Mouse (Mus musculus) ovary, postnatal 14 days (tissue): Measurements from ENCODE around the gene Gm11042.

Experiments used
- DNase-seq: peaks from one replicate; pipeline ENCODE4 v3.0.0; 2022; ENCODE audit warnings: low spot score

Gm11042 gene

GRCm38 (mm10) chr12:74316344-74316973, at the start of gene Gm11042:
Gm11042 (minus strand) TSS chr12:74316394.
- DNase-seq = no peak

- DNase-seq = no peak
Measured at GRCm38 (mm10) chr12:74364477-74364876, 48.3 kb upstream of the Gm11042 start.

DNA sequence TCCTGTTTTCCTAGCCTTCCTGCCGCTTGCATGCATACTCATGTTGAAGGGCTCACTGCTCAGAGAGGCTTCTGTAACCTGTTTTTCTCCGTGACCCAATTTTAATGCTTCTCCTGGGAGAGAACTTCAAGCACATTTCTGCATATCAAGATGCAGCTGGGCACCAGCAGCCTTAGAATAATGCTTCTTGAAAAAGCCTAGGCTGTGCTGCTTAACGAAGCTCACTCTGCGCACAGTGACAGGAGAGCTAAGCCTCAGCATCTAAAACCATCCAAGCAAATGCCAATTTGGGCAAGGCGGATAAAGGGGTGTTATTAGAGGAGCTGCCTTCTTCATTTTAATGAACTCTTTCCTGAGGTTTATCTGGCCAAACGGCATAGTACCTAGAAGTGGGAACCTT, 46.9 kb upstream of the Gm11042 start:
- no peak for DNase-seq

- DNase-seq = no peak
Measured at GRCm38 (mm10) chr12:74362453-74362852, 46.3 kb upstream of the Gm11042 start.

DNA sequence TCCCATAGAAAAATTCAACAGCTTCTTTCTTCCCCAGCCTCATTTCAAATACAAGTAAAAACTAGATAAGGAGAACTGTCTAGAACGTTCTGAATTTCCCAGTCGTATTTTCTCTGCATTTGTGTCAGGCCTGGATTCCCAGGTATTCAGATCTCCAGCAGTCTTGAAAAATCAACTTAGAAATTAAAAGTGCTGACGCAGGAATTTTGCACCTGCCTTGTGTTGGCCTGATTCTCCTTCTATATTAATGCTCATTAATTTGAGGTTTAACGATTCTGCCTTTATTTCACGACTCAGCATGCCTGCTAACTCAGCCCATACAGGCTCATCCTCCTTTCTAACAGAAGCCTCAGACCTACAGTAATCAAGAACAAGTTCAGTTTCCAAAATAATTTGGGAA, 43.6 kb upstream of the Gm11042 start:
- DNase-seq = no peak

DNA sequence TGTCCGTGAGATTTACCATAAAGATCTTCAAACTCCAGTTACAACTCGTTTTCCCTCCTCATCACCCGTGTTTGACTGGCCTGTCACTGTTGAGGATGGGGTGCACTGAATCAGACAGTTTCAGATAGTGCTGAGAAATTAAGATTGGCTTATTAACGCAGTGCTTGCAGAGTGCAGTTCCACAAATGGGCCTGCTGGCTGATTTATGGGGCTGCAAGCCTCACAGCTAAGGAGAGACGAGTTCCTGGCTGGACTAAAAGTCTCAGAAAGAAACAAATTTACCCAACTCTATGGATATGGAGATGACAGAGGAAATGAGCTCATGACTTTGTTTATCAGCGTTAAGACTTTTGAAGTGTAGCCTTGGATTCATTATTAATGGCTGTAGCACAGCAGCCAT, 41.6 kb upstream of the Gm11042 start:
- DNase-seq = no peak

DNA sequence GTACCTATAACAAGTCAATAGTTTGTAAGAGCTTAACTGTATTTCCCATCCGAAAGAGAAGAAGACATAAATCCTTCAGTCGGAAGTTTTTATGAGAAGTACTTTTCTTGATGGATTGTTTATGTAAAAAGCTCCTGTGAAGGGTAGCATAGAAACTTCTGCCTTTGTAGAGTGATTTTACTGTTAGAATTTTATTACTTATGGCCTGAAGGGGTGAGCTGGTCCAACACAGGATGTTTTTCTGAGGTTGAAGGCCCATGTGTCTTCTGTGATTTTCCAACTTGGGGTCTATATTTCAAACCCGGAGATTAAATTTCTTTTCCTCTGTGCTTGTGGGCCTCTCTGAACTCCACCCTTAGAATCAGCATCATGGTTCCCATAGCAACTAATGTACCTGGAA, 26.5 kb upstream of the Gm11042 start:
- DNase-seq = no peak

GRCm38 (mm10) chr12:74340070-74340469, 23.9 kb upstream of the Gm11042 start:
- no peak for DNase-seq

GRCm38 (mm10) chr12:74333706-74334105, 17.5 kb upstream of the Gm11042 start:
- no peak for DNase-seq

- peak; percentile 66 for DNase-seq
Measured at GRCm38 (mm10) chr12:74333016-74333415, 16.8 kb upstream of the Gm11042 start.

DNA sequence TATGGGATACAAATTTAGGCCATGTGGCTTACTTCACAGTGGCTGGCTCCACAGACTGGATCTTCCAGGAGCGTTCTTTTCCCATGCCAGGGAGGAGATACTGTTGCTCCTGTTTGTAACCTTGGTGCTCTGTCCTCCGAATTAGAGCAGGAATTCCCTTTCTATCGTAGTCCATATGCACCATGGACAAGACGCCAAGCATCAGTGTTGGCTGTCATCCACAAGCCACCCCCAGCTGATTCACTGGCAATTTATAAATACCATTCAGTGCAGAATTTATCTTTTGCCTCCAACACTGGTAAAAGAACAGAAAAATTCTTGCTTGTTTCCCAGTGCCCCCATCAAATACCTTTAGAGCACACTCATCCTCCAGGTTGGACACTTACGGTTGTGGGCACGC, 13.6 kb upstream of the Gm11042 start:
- no peak for DNase-seq

DNA sequence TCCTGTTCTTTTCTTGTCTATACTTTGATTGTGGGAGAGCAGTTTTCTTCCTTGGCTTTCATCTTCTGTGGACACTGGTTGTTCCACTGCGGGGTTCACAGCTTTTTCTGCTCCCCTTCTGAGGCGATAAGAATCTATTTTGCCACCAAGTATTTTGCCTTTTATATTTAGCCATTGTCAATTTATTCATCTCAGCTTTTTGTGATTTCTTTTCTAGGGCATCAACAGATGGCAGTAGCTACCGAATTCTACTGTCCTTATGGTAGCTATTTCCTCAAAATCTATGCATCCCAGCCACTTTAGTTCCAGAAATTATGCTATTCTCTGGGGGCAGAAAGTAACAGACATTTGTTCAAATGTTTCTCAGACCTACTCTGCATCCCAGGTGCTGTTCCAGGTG, 10.4 kb upstream of the Gm11042 start:
- DNase-seq = no peak

GRCm38 (mm10) chr12:74321981-74322380, 5.8 kb upstream of the Gm11042 start:
- DNase-seq = no peak

DNA sequence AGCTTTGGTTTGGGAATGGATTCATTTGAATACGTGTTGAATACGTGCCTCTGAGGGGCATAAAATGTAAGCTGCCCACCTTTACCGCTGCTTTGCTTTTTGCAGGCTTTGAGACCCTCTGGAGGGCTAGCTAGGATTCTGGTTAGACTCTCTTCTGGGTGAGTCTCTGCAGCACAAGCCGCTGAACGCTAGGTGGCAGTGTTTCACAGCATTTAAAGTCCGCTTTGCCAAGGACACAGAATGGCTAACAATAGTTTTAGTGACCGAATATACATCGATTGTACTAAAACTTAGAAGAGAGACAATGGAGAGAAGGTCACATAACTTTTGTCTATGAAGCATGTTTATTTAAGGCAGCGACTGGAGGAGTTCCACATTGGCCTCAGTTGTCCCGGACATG, 4.1 kb upstream of the Gm11042 start:
- peak; percentile 69 for DNase-seq

DNA sequence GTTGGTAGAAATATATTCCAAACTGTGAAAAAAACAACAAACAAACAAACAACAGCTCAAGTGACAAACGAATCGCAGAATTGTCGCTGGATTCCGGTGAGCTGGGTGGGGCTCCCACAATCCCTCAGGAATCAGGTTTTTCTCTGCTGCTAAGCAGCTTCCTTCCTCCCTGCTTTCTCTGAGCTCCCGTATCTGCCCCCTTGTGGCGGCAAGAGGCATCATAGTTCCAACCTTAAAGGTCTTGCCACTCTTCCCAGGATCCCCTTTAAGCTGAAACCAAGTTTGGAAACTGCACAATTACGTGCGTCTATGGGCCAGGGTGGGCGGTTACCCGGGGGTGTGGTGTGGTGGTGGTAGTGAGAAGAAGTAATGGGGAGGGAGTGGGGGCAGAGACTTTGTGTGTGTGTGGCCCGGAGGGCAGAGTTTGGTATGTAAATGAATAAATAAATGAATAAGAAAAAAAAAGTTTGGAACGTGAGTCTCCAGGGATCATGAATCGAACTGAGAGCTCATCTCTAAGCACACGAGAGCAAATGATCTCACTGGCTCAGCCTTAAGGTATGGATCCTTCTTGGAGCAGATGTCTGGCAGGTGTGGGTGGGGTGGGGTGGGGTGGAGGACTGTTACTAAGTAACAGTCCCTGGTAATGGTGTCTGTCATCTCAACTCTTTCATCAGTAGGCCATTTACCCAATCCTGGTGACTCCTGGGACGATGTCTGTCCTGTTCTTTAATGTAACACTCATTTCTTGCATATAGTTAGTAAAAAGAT, 980 bp upstream of the Gm11042 start:
- peak; percentile 62 for DNase-seq

DNA sequence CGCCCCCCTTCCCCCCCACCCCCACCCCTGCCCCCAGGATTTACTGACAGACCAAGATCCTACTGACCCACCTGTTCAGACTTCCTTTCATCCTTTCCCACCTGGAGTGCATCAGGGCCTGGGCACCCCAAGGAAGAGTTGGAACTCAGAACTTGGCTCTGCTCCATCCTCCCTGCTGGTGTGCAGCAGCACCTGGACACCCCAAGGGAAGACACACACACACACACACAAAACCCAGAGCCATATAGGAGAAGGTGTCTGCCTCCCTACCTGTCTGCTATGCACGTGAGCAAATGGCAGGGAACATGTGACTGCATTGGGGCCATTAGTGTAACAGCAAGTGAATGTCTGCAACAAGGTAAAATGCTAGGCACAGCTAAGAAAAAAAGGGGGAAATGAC, 973 bp downstream of the Gm11042 start:
- DNase-seq = no peak

GRCm38 (mm10) chr12:74312611-74313010, 3.6 kb downstream of the Gm11042 start:
- no peak for DNase-seq

GRCm38 (mm10) chr12:74303418-74304294, 12.5 kb downstream of the Gm11042 start:
- no peak for DNase-seq

GRCm38 (mm10) chr12:74301559-74301958, 14.6 kb downstream of the Gm11042 start:
- DNase-seq = no peak

DNA sequence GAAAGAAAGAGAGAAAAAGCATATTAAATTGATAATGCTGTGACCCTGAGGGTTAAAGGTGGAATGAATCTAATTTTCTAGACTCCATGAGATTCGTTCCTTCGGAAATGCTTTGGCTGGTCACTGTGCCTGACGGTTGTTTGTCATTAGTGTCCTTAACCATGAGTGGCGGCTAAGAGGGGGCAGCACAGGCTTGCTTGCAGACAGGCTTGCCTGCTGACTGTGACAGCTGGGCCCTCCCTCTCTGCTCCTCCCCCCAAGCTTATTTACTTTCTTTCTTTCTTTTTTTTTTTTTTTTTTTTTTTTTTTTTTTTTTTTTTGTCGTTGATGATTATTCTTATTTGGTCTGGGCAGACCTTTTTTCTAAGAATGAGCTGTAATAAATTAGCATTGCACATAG, 19.8 kb downstream of the Gm11042 start:
- DNase-seq = no peak

- DNase-seq = peak; percentile 46
Measured at GRCm38 (mm10) chr12:74293624-74294023, 22.6 kb downstream of the Gm11042 start.

DNA sequence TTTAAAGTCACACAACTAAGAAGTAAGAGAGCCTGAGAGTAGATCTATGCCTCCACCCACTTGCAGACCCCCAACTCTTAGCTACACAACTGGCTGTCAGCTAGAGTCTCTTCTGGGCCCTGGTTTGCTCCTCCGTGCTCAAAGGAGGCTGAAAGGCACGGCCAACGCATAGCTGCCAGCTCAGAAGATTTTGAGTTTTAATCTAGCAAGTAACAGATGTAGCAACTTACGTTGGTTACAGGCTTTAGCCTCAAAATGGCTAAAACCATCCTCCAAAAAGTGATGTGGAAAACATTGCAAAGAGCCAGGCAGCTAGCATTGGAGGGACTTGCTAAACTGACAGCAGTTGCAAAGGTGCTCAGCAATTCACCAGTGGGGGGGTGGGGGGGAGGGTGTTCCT, 25.2 kb downstream of the Gm11042 start:
- no peak for DNase-seq

- no peak for DNase-seq
Measured at GRCm38 (mm10) chr12:74284685-74285054, 31.5 kb downstream of the Gm11042 start.
